ENCODE assay signal across 9 mouse cellular contexts in the genomic region with DNA sequence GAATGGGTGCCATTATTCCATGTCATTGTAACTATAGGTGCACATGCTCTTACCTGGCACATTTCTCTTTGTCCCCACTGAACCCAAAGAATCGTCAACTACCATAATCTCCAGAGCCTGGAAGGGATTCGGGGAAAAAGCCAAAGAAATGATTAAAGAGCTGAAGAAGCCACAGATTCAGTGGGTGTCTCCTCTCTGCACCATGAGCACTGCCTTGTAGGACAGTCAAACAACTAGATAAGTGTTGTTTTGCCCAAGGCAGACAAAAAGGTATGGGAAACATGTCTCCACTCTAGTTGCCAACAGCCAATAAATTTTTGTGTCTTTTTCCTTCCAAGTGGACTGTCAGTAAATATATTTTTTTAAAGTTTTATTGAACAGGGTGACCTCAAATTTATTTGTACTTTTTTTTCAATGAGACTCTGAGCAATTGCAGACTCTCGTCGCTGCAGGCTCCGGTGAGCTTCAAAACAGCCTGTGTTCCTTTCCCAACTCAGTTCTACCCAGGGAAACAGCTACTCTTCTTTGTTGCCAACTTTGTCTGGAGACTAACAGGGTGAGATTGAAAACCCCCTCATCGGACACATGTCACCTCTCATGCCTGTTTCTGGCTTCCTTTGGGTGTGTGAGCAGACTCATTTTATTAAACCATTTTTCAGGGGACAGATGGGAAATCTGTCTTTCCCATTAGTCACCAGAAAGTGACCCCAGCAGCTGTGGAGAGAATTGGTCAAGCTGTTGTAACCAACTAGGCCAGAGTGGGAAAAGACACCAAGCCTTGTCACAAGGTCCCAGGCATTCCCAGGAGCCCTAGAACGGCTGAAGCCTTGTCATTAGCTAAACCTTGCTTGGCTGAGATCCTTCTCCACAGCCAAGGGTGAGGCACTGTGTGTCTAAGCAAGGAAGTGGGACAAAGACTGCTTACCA.
DNase-seq lines count a peak whose midpoint lies in the region; ATAC-seq and TF ChIP-seq lines count a peak whose summit lies in the region.
"Had no signal": no experiment of that assay in that cellular context is flagged by ENCODE, and none has a peak within 500 bp of the region (broad histone marks: within the 10 kb centered on the region; RNA-seq: fewer than 3 reads in every experiment).

No protein-coding gene starts in this region.

- ATAC-seq in hindbrain, embryonic 16.5 days, result peak; percentile 87
- ATAC-seq in midbrain, postnatal 0 days (ENCODE audit: low FRiP score), result peak; percentile 38; the same call in 1 of the 2 replicates

- intact Hi-C loops in left cerebral cortex, postnatal 36 days (cut with DNase I), result no loop called here

- TF ChIP-seq CTCF in midbrain, postnatal 0 days (IDR thresholded peaks at IDR 0.05), result no peak

- H3K4me1 ChIP-seq in heart, embryonic 10.5 days, result no peaks in the 10 kb centered on the region
- peaks cover 11% of the 10 kb centered on the region for H3K4me1 ChIP-seq in hindbrain, embryonic 16.5 days (ENCODE audit: control insufficient read depth, insufficient read depth, low read depth, low read length)
- H3K4me1 ChIP-seq in midbrain, postnatal 0 days (ENCODE audit: insufficient read depth, low read length), result peaks cover 5% of the 10 kb centered on the region; the same call in 1 of the 2 replicates

- no peaks in the 10 kb centered on the region for H3K9me3 ChIP-seq in heart, embryonic 10.5 days
- no peaks in the 10 kb centered on the region for H3K9me3 ChIP-seq in hindbrain, embryonic 16.5 days (ENCODE audit: control insufficient read depth, low read length)
- H3K9me3 ChIP-seq in midbrain, postnatal 0 days (ENCODE audit: low read length), result no peaks in the 10 kb centered on the region

- no peak overlapping the region for H3K4me2 ChIP-seq in hindbrain, embryonic 16.5 days (ENCODE audit: low read length)
- no peak overlapping the region for H3K4me2 ChIP-seq in midbrain, postnatal 0 days (ENCODE audit: low read depth, low read length, poor library complexity, severe bottlenecking)

- H3K9ac ChIP-seq in hindbrain, embryonic 16.5 days (ENCODE audit: low read depth, low read length), result no peak overlapping the region
- no peak overlapping the region for H3K9ac ChIP-seq in midbrain, postnatal 0 days (replicated peaks; ENCODE audit: low read length, poor library complexity, severe bottlenecking)
- H3K9ac ChIP-seq: liver, embryonic 14.5 days had no signal

- peak; percentile 96 for DNase-seq in heart, adult 11 months
- no peak for DNase-seq in heart, embryonic 10.5 days (ENCODE audit: low spot score)
- peak; percentile 56 for DNase-seq in embryo, embryonic 11 days
- peak; percentile 85 for DNase-seq in midbrain, postnatal 0 days (ENCODE audit: low spot score)
- DNase-seq in frontal cortex, adult 2 months (ENCODE audit: extremely low spot score in 1 of 2, low spot score in 1 of 2), result no peak
- DNase-seq in thymus, postnatal 25 days, result no peak
- DNase-seq in left cerebral cortex, postnatal 36 days (ENCODE audit: low spot score in 2 of 2), result no peak

- H3K36me3 ChIP-seq in heart, embryonic 10.5 days, result no peaks in the 10 kb centered on the region
- no peaks in the 10 kb centered on the region for H3K36me3 ChIP-seq in hindbrain, embryonic 16.5 days (ENCODE audit: control insufficient read depth, insufficient read depth, low read length)
- no peaks in the 10 kb centered on the region for H3K36me3 ChIP-seq in midbrain, postnatal 0 days (ENCODE audit: insufficient read depth, low read length)

- no peak overlapping the region for H3K27ac ChIP-seq in heart, embryonic 10.5 days
- H3K27ac ChIP-seq in hindbrain, embryonic 16.5 days (ENCODE audit: low read depth, low read length), result peak overlapping the region; percentile 63
- peak overlapping the region; percentile 65 for H3K27ac ChIP-seq in midbrain, postnatal 0 days (ENCODE audit: low read depth, low read length)
- H3K27ac ChIP-seq: liver, embryonic 14.5 days had no signal

- no peaks in the 10 kb centered on the region for H3K27me3 ChIP-seq in heart, embryonic 10.5 days (ENCODE audit: insufficient read depth, poor library complexity, severe bottlenecking)
- no peaks in the 10 kb centered on the region for H3K27me3 ChIP-seq in hindbrain, embryonic 16.5 days (replicated peaks; ENCODE audit: control insufficient read depth, insufficient read depth, low read length)
- H3K27me3 ChIP-seq in midbrain, postnatal 0 days (ENCODE audit: insufficient read depth, low read length), result 0 out of 2 replicates have a peak, but pooled peaks cover 3% of the 10 kb centered on the region

- H3K4me3 ChIP-seq in heart, embryonic 10.5 days, result no peak overlapping the region
- H3K4me3 ChIP-seq in hindbrain, embryonic 16.5 days (ENCODE audit: low read length), result no peak overlapping the region
- no peak overlapping the region for H3K4me3 ChIP-seq in midbrain, postnatal 0 days (ENCODE audit: low read depth, low read length)

- 78% methylated on average over 7 of the region's 7 CpGs for WGBS in heart, embryonic 10.5 days
- 53% methylated on average over 7 of the region's 7 CpGs for WGBS in hindbrain, embryonic 16.5 days
- 71% methylated on average over 7 of the region's 7 CpGs for WGBS in midbrain, postnatal 0 days

Comparison
In these comparisons a context has a peak if more than half of its experiments do, and no peak if none do; other contexts are left out.
1. DNase-seq: peak in heart, adult 11 months (single experiment), embryo, embryonic 11 days (single experiment) and midbrain, postnatal 0 days (single experiment); none in heart, embryonic 10.5 days (single experiment), frontal cortex, adult 2 months (0 of 2), thymus, postnatal 25 days (single experiment) and left cerebral cortex, postnatal 36 days (0 of 2).